Mouse (Mus musculus) spleen, adult 2 months (tissue): ENCODE measurements at regions not wholly inside any gene's neighbourhood (a gene's known extent, or its start where the extent isn't known, plus 50 kb on each side); places are given as distances from the start of the nearest gene placed in this dataset.

Source experiments
- DNase-seq, 2 experiments: peaks; one replicate each; pipeline versions ENCODE4 v3.0.0 to v3.0.0-alpha.2; 2012 to 2021; ENCODE audit warnings: low spot score in 2 of 2, low read depth in 1 of 2
- H3K27ac ChIP-seq: fragments of 200-500 bp; 2 replicates; pipeline ENCODE4 v1.5.1; 2012; ENCODE audit warnings: low read length, inconsistent platforms; ENCODE audit not compliant: insufficient read depth
- H3K27me3 ChIP-seq: fragments of 200-500 bp; 2 replicates; pipeline ENCODE4 v1.6.1; 2012; ENCODE audit warnings: mild to moderate bottlenecking, moderate library complexity, low read length, inconsistent platforms; ENCODE audit not compliant: control insufficient read depth, insufficient read depth
- H3K36me3 ChIP-seq: fragments of 200-500 bp; 2 replicates; pipeline ENCODE4 v1.6.1; 2012; ENCODE audit warnings: mild to moderate bottlenecking, low read length, inconsistent platforms; ENCODE audit not compliant: control insufficient read depth, insufficient read depth
- H3K4me1 ChIP-seq: fragments of 200-500 bp; 2 replicates; pipeline ENCODE4 v1.6.1; 2011; ENCODE audit warnings: inconsistent platforms; ENCODE audit not compliant: control insufficient read depth, insufficient read depth, insufficient read length
- H3K4me3 ChIP-seq: fragments of 200-500 bp; 2 replicates; pipeline ENCODE4 v1.5.1; 2011; ENCODE audit warnings: mild to moderate bottlenecking, inconsistent platforms; ENCODE audit not compliant: insufficient read depth, insufficient read length; ENCODE audit errors: extremely low read depth
- CTCF ChIP-seq: fragments of 200-500 bp; IDR thresholded peaks from 2 replicates; pipeline ENCODE4 v1.5.1; 2011; ENCODE audit warnings: mild to moderate bottlenecking, inconsistent platforms; ENCODE audit not compliant: insufficient read depth, insufficient read length, insufficient replicate concordance; ENCODE audit errors: extremely low read depth
- POLR2A ChIP-seq: fragments of 200-500 bp; IDR thresholded peaks from 2 replicates; pipeline ENCODE4 v1.6.1; 2011; ENCODE audit warnings: low read depth, low read length, inconsistent platforms
- WGBS: fragments of 180-500 bp; shearing (Covaris S2); methylation state at CpG from one replicate; pipeline ENCODE4 v1.1.7; 2018; 5-methylcytosine and 5-hydroxymethylcytosine counted together

GRCm38 (mm10) chr9:63881692-63882091 is 123.9 kb upstream of the Smad3 start:
- WGBS: 84% methylated on average over 10 of the region's 10 CpGs
- Histone ChIP-seq H3K27me3 (no peaks in the 10 kb centered on the region), H3K36me3 (no peaks in the 10 kb centered on the region), H3K27ac (no peak overlapping the region), H3K4me3 (no peak overlapping the region), H3K4me1 (no peaks in the 10 kb centered on the region)
- DNase-seq: no peak
- no peak for TF ChIP-seq POLR2A
- TF ChIP-seq CTCF: no peak

- Histone ChIP-seq H3K36me3 (no peaks in the 10 kb centered on the region), H3K27ac (no peak overlapping the region), H3K27me3 (no peaks in the 10 kb centered on the region), H3K4me3 (no peak overlapping the region), H3K4me1 (no peaks in the 10 kb centered on the region)
- 76% methylated on average over 4 of the region's 4 CpGs for WGBS
- no peak for TF ChIP-seq CTCF
- TF ChIP-seq POLR2A: no peak
- DNase-seq: no peak
These were observed 123.4 kb upstream of the Smad3 start for GRCm38 (mm10) chr9:63881261-63881563.

DNA sequence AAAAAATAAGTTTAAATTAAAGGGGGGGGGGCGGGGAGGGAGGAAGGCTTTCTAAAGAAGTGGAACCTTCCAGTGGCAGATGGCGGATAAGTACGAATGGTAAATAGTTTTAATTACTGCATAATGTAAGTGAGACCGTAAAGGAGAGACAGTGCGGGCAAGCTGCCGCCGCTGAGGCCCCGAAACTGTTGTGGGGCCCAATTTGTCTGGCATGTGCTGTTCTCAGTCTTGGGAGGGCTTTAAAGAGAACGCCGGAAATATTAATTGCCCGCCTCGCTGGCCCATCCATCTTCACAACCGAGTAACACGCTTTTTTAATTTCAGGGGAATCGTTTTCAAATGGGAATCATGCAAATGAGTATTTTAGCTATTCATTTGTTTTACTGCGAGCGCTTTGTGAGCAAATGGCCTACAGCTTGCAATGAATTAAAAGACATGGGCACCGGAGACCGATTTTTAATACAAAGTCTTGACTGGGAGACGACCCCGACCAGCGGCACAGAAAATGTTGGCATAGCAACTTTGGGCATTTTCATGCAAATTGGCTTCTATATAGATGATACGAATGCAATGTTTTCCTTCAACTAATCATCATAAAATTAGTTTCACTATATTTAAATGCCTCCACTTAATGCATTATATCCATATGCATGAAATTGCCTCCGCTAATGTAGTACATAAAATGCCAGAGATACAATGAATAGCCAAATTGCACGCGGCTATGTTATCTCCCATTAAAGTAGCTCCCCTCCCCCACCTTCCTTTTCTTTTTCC is 122.9 kb upstream of the Smad3 start:
- Histone ChIP-seq H3K36me3 (no peaks in the 10 kb centered on the region), H3K4me1 (no peaks in the 10 kb centered on the region), H3K27me3 (no peaks in the 10 kb centered on the region), H3K27ac (no peak overlapping the region), H3K4me3 (no peak overlapping the region)
- WGBS: 35% methylated on average over 26 of the region's 26 CpGs
- TF ChIP-seq POLR2A (no peak), CTCF (no peak)
- DNase-seq: no peak

DNA sequence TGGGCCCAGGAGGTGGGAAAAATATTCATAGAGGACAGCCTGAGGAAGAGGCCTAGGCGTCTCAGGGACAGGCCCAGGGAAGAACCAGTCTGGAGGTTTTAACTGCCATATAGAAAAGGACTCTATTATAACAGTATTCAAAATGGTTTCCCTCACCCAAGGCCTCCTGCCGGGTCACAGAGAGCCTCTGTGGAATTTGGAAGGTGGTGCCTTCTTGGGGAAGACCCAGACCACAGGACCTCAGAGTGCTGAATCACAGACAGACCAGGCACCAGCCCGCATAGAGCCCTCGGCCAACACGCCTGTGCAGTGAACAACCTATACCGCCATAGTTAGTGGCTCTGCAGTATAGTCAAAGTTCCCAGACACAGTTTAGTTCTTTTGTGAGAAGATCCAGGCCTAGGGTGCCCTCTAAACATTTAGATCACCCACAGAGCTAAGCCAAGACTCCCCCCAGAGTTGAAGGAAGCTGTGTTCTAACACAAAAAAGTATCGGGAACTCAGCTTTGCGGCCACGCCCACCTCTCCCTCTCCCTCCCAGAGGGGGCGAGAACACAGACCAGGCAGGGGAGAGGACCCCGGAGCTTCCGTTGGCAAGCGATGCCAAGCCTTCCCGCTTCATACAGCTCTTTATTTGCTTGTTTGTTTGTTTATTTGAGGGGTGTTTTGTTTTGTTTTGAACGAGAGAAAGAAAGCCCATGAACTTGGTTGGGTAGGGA is 122.1 kb upstream of the Smad3 start:
- H3K36me3 ChIP-seq: no peaks in the 10 kb centered on the region
- DNase-seq: no peak
- no peaks in the 10 kb centered on the region for H3K27me3 ChIP-seq
- no peaks in the 10 kb centered on the region for H3K4me1 ChIP-seq
- no peak for TF ChIP-seq CTCF
- TF ChIP-seq POLR2A: no peak
- H3K4me3 ChIP-seq: no peak overlapping the region
- no peak overlapping the region for H3K27ac ChIP-seq
- WGBS: 27% methylated on average over 15 of the region's 15 CpGs

DNA sequence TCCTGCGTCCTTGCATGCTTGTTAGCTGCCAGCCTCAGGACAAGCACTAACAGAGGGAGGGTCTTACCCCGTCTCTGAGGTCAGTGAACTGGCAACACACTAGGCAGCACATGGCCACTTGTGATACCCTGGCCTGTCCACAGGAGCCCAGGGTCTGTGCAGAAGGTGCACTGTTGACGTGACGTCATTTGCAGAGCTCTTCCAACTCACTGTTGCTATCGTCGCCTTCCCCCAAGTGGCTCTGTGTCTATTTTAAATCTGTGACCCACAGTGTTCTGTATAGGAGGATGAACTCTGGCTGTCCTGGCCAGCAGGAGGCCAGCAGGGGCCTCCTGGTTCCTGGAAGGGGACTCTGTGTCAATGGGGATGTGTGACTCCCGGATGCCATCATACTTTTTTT is 120.1 kb upstream of the Smad3 start:
- no peaks in the 10 kb centered on the region for H3K4me1 ChIP-seq
- DNase-seq: no peak
- H3K27me3 ChIP-seq: no peaks in the 10 kb centered on the region
- WGBS: 95% methylated on average over 7 of the region's 7 CpGs
- H3K36me3 ChIP-seq: no peaks in the 10 kb centered on the region
- no peak for TF ChIP-seq POLR2A
- TF ChIP-seq CTCF: no peak
- H3K4me3 ChIP-seq: no peak overlapping the region
- H3K27ac ChIP-seq: no peak overlapping the region

DNA sequence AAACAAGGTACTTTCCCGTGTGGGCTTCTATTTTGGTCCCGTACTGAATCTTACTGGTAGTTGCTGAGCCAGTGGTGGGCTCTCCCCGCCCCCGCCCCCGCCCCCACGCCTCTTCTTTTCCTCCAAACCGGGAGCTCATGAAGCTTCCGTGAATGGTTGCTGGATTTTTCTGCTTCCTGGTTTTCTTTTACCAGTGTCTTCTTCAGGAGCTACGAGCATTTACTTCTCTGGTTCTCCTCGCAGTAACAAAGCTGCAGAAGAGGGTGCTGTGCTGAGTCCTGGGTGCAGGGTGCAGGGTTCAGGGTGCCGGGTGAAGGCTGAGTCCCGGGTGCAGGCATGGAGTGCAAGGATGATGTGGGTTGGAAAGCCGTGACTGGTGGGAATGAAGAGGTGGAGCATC is 119.1 kb upstream of the Smad3 start:
- TF ChIP-seq POLR2A (no peak), CTCF (no peak)
- H3K4me3 ChIP-seq: no peak overlapping the region
- H3K4me1 ChIP-seq: no peaks in the 10 kb centered on the region
- no peak for DNase-seq
- H3K36me3 ChIP-seq: no peaks in the 10 kb centered on the region
- 53% methylated on average over 13 of the region's 13 CpGs for WGBS
- H3K27me3 ChIP-seq: no peaks in the 10 kb centered on the region
- H3K27ac ChIP-seq: no peak overlapping the region

DNA sequence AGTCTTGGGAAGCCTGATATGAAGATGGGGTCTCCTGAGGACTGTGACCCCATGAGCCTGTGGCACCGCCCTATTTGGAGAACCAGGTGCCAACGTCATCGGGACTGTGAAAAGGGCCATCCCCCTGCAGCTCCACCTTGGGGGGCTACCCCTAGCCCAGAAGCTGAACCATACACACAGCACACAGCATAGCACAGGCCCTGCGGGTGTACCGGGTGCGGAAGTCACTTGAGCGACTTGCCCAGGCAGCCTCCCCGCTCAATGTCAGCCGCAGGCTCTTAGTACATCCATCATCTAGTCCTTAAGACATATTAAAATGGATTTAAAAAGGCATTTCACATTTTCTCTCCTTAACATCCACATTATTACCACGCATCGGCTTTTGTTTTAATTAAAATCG is 118.2 kb upstream of the Smad3 start:
- no peak for TF ChIP-seq CTCF
- no peak for TF ChIP-seq POLR2A
- H3K4me3 ChIP-seq: no peak overlapping the region
- H3K4me1 ChIP-seq: no peaks in the 10 kb centered on the region
- 94% methylated on average over 12 of the region's 12 CpGs for WGBS
- no peak for DNase-seq
- H3K27me3 ChIP-seq: no peaks in the 10 kb centered on the region
- no peak overlapping the region for H3K27ac ChIP-seq
- H3K36me3 ChIP-seq: no peaks in the 10 kb centered on the region
